Mouse (Mus musculus): ENCODE data around the gene Ksr2. TPM values are rescaled to one million over a fixed set of nuclear protein-coding genes. Genes with fewer than 3 reads are reported as not detected.
"Not testable (repeated sequence)": the region's sequence is repeated elsewhere in the genome, so short reads cannot be mapped to it uniquely, and the experiment has no call there.

Gene Ksr2
- polyA plus RNA-seq, 1 experiment from 2014 or later = 0.11 TPM

DNA sequence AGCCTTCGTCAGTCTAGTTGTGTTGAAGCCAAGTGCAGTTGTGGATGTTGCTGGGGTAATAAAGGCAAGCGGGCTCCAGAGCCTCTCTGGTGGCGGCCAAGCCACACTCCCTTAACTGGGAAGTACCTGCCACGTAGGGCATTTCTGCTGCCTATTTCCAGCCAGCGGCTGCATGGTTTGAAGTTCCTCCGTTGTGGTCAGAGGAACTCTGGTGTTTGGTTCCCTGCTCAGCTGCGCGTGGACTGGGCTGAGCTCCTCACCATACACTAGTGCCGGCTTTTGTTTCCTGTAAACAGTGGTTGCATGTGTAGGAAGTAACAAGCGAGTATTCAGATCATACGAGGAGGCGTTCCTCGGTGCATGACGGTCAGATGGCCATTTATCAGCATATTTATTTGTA lies 36.1 kb upstream of the Ksr2 start:
- H3K36me3 ChIP-seq (ENCODE audit: control insufficient read depth, insufficient read depth, low read length) = peaks cover 16% of the 10 kb centered on the region
- not testable (repeated sequence) for H3K27ac ChIP-seq (replicated peaks; ENCODE audit: low read depth, low read length); H3K4me3 ChIP-seq (ENCODE audit: low read depth, low read length); H3K4me2 ChIP-seq (ENCODE audit: low read depth, severe bottlenecking); H3K9me3 ChIP-seq (ENCODE audit: control insufficient read depth, low read length); H3K4me1 ChIP-seq (ENCODE audit: control insufficient read depth, insufficient read depth, low read length); DNase-seq (ENCODE audit: low spot score); H3K27me3 ChIP-seq (ENCODE audit: control insufficient read depth, insufficient read depth, low read length); ATAC-seq (ENCODE audit: insufficient number of reproducible peaks, low FRiP score, low TSS enrichment, low read depth); H3K9ac ChIP-seq (ENCODE audit: low read length)
- WGBS = 92% methylated on average over 14 of the region's 14 CpGs

DNA sequence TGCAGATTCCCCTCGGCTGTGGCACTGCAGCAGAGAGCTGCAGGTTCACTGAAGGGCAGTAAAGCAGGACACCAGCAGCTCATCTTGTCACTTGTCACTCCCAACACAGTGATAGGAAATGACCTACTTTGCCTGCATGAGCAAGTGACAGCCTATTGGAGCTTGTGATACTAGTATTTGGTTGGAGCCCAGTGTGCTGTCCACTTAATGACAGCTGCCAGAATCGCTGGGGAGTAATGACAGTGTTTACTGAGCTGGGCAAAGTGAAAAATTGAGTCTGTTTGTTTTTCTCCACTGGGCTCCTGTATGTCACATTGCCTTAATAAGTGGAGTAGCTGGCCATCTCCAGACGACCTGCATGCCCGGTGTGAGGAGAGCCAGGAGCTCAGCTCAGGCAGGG lies 33.6 kb upstream of the Ksr2 start:
- ATAC-seq (ENCODE audit: insufficient number of reproducible peaks, low FRiP score, low TSS enrichment, low read depth) = no peak
- no peak overlapping the region for H3K27ac ChIP-seq (replicated peaks; ENCODE audit: low read depth, low read length)
- no peak for DNase-seq (ENCODE audit: low spot score)
- H3K4me1 ChIP-seq (ENCODE audit: control insufficient read depth, insufficient read depth, low read length) = no peaks in the 10 kb centered on the region
- peaks cover 21% of the 10 kb centered on the region for H3K36me3 ChIP-seq (ENCODE audit: control insufficient read depth, insufficient read depth, low read length)
- WGBS = 81% methylated on average over 4 of the region's 4 CpGs
- no peak overlapping the region for H3K9ac ChIP-seq (ENCODE audit: low read length)
- H3K9me3 ChIP-seq (ENCODE audit: control insufficient read depth, low read length) = no peaks in the 10 kb centered on the region
- no peak overlapping the region for H3K4me2 ChIP-seq (ENCODE audit: low read depth, severe bottlenecking)
- H3K27me3 ChIP-seq (ENCODE audit: control insufficient read depth, insufficient read depth, low read length) = no peaks in the 10 kb centered on the region
- no peak overlapping the region for H3K4me3 ChIP-seq (ENCODE audit: low read depth, low read length)

DNA sequence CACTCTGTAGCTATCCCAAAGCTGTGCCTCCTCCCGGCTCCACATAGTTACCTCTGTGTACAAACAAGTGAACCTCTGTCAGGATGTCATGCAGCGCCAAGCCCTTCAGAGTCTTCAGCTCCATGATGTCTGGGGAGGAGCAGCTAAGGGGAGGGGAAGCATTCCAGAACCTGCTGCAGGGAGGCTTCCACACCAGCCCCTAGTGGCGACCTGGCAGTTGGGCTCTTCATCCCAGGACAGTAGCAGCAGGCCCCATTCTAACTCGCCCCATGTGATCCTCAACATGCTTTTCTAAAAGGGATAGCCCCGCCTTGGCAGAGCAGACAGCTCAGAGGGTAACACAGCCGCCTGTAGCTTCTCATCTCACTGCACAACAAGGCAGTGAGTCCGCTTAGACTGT lies 32.0 kb upstream of the Ksr2 start:
- Histone ChIP-seq H3K4me3 (ENCODE audit: low read depth, low read length) (no peak overlapping the region), H3K9me3 (ENCODE audit: control insufficient read depth, low read length) (no peaks in the 10 kb centered on the region), H3K4me1 (ENCODE audit: control insufficient read depth, insufficient read depth, low read length) (no peaks in the 10 kb centered on the region), H3K9ac (ENCODE audit: low read length) (no peak overlapping the region), H3K27me3 (ENCODE audit: control insufficient read depth, insufficient read depth, low read length) (no peaks in the 10 kb centered on the region), H3K27ac (replicated peaks; ENCODE audit: low read depth, low read length) (no peak overlapping the region), H3K4me2 (ENCODE audit: low read depth, severe bottlenecking) (no peak overlapping the region), H3K36me3 (ENCODE audit: control insufficient read depth, insufficient read depth, low read length) (peaks cover 21% of the 10 kb centered on the region)
- ATAC-seq (ENCODE audit: insufficient number of reproducible peaks, low FRiP score, low TSS enrichment, low read depth) (no peak), DNase-seq (ENCODE audit: low spot score) (no peak)
- WGBS = 80% methylated on average over 7 of the region's 7 CpGs

DNA sequence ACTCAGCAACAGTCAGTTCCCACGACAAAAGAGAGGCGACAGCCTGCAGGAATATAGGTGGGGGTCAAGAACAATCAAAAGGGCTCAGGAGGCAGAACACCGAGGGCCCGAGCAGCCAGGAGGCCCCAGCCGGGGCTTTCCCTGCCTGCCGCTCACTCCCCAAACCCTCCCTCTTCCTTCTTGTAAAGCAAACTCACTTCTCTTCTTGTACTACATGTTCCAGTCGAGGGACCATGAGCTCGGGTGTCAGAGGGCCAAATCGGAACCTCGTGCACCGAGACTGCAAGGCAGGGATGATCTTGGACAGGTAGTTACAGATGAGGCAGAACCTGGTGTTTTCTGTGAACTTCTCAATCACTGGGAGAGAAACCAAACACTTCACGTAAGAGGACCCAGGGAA lies 30.6 kb upstream of the Ksr2 start:
- ATAC-seq (ENCODE audit: insufficient number of reproducible peaks, low FRiP score, low TSS enrichment, low read depth) = no peak
- Histone ChIP-seq H3K4me2 (ENCODE audit: low read depth, severe bottlenecking) (no peak overlapping the region), H3K4me3 (ENCODE audit: low read depth, low read length) (no peak overlapping the region), H3K9me3 (ENCODE audit: control insufficient read depth, low read length) (no peaks in the 10 kb centered on the region), H3K9ac (ENCODE audit: low read length) (no peak overlapping the region), H3K4me1 (ENCODE audit: control insufficient read depth, insufficient read depth, low read length) (peaks cover 2% of the 10 kb centered on the region; the same call in 1 of the 2 replicates), H3K27me3 (ENCODE audit: control insufficient read depth, insufficient read depth, low read length) (no peaks in the 10 kb centered on the region), H3K27ac (replicated peaks; ENCODE audit: low read depth, low read length) (no peak overlapping the region), H3K36me3 (ENCODE audit: control insufficient read depth, insufficient read depth, low read length) (peaks cover 21% of the 10 kb centered on the region)
- WGBS = 93% methylated on average over 12 of the region's 12 CpGs
- DNase-seq (ENCODE audit: low spot score) = no peak

DNA sequence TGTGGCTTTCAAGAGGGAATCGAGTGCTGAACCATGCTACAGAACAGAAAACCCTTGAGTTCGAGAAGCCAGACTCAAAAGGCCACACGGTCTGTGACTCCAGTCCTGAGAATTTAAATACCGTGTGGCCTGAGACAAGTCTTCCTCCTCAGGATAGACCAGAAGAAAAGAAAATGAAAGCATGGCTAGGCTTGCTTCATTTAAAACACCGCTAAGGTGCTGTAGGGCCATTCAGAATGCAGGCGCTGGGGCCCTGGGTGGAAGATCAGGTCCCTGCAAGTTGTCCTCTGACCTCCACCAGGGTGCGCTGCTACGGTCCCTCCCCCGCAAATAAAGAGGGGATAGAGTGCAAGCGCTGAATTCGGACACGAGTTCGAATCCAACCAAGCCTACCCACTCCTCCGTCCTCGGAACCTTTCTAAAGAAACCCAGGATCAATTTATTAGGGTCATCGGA lies 25.5 kb upstream of the Ksr2 start:
- H3K36me3 ChIP-seq (ENCODE audit: control insufficient read depth, insufficient read depth, low read length) = peaks cover 2% of the 10 kb centered on the region
- H3K9me3 ChIP-seq (ENCODE audit: control insufficient read depth, low read length) = no peaks in the 10 kb centered on the region
- H3K4me2 ChIP-seq (ENCODE audit: low read depth, severe bottlenecking) = peak overlapping the region; percentile 58
- peak overlapping the region; percentile 68; the same call in 1 of the 2 replicates for H3K27ac ChIP-seq (replicated peaks; ENCODE audit: low read depth, low read length)
- peak overlapping the region; percentile 80 for H3K4me3 ChIP-seq (ENCODE audit: low read depth, low read length)
- H3K4me1 ChIP-seq (ENCODE audit: control insufficient read depth, insufficient read depth, low read length) = peaks cover 6% of the 10 kb centered on the region; the same call in 1 of the 2 replicates
- H3K27me3 ChIP-seq (ENCODE audit: control insufficient read depth, insufficient read depth, low read length) = no peaks in the 10 kb centered on the region
- peak; percentile 33; the same call in 1 of the 2 replicates for ATAC-seq (ENCODE audit: insufficient number of reproducible peaks, low FRiP score, low TSS enrichment, low read depth)
- WGBS = 11% methylated on average over 16 of the region's 16 CpGs
- DNase-seq (ENCODE audit: low spot score) = peak; percentile 81
- peak overlapping the region; percentile 93 for H3K9ac ChIP-seq (ENCODE audit: low read length)

DNA sequence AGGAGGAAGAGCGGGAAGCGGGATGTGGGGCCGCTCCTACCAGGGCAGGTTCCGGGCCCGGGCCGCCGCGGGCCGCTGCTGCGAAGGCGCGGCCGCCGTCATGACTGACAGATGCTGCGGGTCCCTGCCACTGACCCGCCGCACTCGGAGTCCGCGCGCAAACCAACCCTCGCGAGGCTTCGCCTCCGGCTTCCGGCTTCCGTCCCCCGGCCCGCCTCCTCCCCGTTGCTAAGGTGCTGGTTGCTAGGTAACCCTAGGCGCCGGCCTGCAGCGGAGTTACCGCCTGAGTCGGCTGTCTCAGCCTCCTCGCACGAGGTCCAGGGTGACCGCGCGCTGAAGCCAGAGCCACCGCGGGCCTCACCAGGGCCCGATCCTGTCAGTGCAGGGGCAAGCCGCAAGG lies 24.9 kb upstream of the Ksr2 start, which contains the start of gene Rfc5:
Gene Rfc5 (minus strand): TSS at position 171 of the 400 bp plus-strand sequence.
- ATAC-seq (ENCODE audit: insufficient number of reproducible peaks, low FRiP score, low TSS enrichment, low read depth) (peak; percentile 93), DNase-seq (ENCODE audit: low spot score) (peak; percentile 97)
- no peaks in the 10 kb centered on the region for H3K9me3 ChIP-seq (ENCODE audit: control insufficient read depth, low read length)
- H3K9ac ChIP-seq (ENCODE audit: low read length) = peak within 1 kb of the TSS; percentile 93
- peaks cover 2% of the 10 kb centered on the region for H3K36me3 ChIP-seq (ENCODE audit: control insufficient read depth, insufficient read depth, low read length)
- peak within 1 kb of the TSS; percentile 68; the same call in 1 of the 2 replicates for H3K27ac ChIP-seq (replicated peaks; ENCODE audit: low read depth, low read length)
- under 1% methylated on average over 44 of the region's 44 CpGs for WGBS
- H3K27me3 ChIP-seq (ENCODE audit: control insufficient read depth, insufficient read depth, low read length) = no peaks in the 10 kb centered on the region
- peak within 1 kb of the TSS; percentile 80 for H3K4me3 ChIP-seq (ENCODE audit: low read depth, low read length)
- peaks cover 6% of the 10 kb centered on the region; the same call in 1 of the 2 replicates for H3K4me1 ChIP-seq (ENCODE audit: control insufficient read depth, insufficient read depth, low read length)
- H3K4me2 ChIP-seq (ENCODE audit: low read depth, severe bottlenecking) = peak within 1 kb of the TSS; percentile 58

DNA sequence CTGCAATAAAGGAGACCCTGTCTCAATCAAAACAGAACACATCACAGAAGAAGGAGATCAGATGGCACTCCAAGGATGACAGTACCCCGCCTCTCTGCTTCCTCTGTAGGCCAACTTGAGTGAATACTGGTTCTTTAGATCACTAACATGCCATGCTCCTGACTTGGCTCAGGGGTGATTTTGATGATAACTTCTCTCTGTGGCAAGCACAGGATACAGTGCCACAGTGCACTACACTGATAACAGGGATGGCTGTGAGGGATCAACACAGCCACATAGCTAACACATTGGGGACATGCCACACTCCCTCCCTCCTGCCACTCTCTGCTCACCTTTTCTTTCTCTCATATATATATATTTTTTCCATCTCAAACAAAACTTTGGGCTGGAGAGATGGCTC lies 22.9 kb upstream of the Ksr2 start:
- DNase-seq (ENCODE audit: low spot score) (no peak), ATAC-seq (ENCODE audit: insufficient number of reproducible peaks, low FRiP score, low TSS enrichment, low read depth) (no peak)
- H3K4me3 ChIP-seq (ENCODE audit: low read depth, low read length) = no peak overlapping the region
- H3K27me3 ChIP-seq (ENCODE audit: control insufficient read depth, insufficient read depth, low read length) = no peaks in the 10 kb centered on the region
- H3K27ac ChIP-seq (replicated peaks; ENCODE audit: low read depth, low read length) = no peak overlapping the region
- H3K9me3 ChIP-seq (ENCODE audit: control insufficient read depth, low read length) = no peaks in the 10 kb centered on the region
- no peak overlapping the region for H3K4me2 ChIP-seq (ENCODE audit: low read depth, severe bottlenecking)
- 93% methylated on average over 1 of the region's 1 CpGs for WGBS
- peaks cover 6% of the 10 kb centered on the region; the same call in 1 of the 2 replicates for H3K4me1 ChIP-seq (ENCODE audit: control insufficient read depth, insufficient read depth, low read length)
- H3K9ac ChIP-seq (ENCODE audit: low read length) = no peak overlapping the region
- H3K36me3 ChIP-seq (ENCODE audit: control insufficient read depth, insufficient read depth, low read length) = no peaks in the 10 kb centered on the region; the same call in 1 of the 2 replicates

DNA sequence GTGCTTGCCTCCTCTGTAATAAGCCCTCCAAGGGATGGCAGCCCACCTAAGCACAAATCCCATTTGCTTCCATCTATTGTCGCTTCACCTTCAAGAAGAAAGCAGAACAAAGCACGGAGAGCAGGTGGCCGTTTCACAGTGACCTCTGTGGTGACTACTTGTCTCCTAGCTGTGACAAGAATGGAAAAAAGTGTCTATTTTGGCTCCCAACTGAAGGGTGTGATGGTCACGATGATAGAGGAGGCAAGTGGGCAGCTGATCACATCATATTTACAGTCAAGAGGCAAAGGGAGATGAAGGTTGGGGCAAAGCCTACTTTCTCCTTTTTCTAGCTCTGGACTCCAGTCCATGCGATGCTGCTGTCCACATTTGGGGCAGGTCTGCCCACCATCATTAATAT lies 18.0 kb upstream of the Ksr2 start:
- Histone ChIP-seq H3K9me3 (ENCODE audit: control insufficient read depth, low read length) (no peaks in the 10 kb centered on the region), H3K36me3 (ENCODE audit: control insufficient read depth, insufficient read depth, low read length) (no peaks in the 10 kb centered on the region), H3K27ac (replicated peaks; ENCODE audit: low read depth, low read length) (no peak overlapping the region), H3K9ac (ENCODE audit: low read length) (no peak overlapping the region), H3K4me2 (ENCODE audit: low read depth, severe bottlenecking) (no peak overlapping the region), H3K4me1 (ENCODE audit: control insufficient read depth, insufficient read depth, low read length) (no peaks in the 10 kb centered on the region), H3K27me3 (ENCODE audit: control insufficient read depth, insufficient read depth, low read length) (no peaks in the 10 kb centered on the region), H3K4me3 (ENCODE audit: low read depth, low read length) (no peak overlapping the region)
- WGBS = 90% methylated on average over 5 of the region's 5 CpGs
- ATAC-seq (ENCODE audit: insufficient number of reproducible peaks, low FRiP score, low TSS enrichment, low read depth) (no peak), DNase-seq (ENCODE audit: low spot score) (no peak)

DNA sequence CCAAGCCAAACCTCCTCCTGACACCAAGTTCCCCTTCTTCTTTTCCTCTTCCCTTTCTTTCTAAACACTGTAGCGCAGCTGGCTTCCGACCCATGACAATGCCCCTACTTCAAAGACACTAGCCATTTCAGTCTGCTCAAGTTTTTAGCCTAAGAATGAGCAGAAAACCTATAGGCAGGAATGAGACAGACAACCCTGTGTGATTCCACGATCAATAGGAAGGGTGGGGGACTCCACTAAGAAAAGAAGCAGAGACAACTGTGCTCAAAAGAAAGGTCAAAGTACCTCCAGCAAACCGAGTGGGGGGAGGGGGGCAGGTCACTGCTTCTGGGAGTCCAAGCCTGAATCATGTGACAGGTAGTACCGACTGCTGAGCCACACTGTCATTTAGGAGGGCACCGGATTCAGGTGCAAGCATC lies 17.2 kb upstream of the Ksr2 start:
- Histone ChIP-seq H3K27me3 (ENCODE audit: control insufficient read depth, insufficient read depth, low read length) (no peaks in the 10 kb centered on the region), H3K9ac (ENCODE audit: low read length) (no peak overlapping the region), H3K4me2 (ENCODE audit: low read depth, severe bottlenecking) (no peak overlapping the region), H3K4me3 (ENCODE audit: low read depth, low read length) (no peak overlapping the region), H3K27ac (replicated peaks; ENCODE audit: low read depth, low read length) (no peak overlapping the region), H3K36me3 (ENCODE audit: control insufficient read depth, insufficient read depth, low read length) (no peaks in the 10 kb centered on the region), H3K4me1 (ENCODE audit: control insufficient read depth, insufficient read depth, low read length) (no peaks in the 10 kb centered on the region), H3K9me3 (ENCODE audit: control insufficient read depth, low read length) (no peaks in the 10 kb centered on the region)
- ATAC-seq (ENCODE audit: insufficient number of reproducible peaks, low FRiP score, low TSS enrichment, low read depth) = no peak
- 82% methylated on average over 6 of the region's 6 CpGs for WGBS
- no peak for DNase-seq (ENCODE audit: low spot score)

All from limb, embryonic 11.5 days (tissue).